Mouse (Mus musculus): ENCODE results near the gene Trpv3. TPM values are rescaled to one million over a fixed set of nuclear protein-coding genes. Genes with fewer than 3 reads are reported as not detected.

Gene Trpv3
- polyA plus RNA-seq, 1 experiment: 0.46 TPM

- no peaks in the 10 kb centered on the region for H3K27me3 ChIP-seq (ENCODE audit: control insufficient read depth, insufficient read depth, low read length)
- TF ChIP-seq CTCF (IDR thresholded peaks at IDR 0.05; ENCODE audit: borderline replicate concordance, insufficient read depth, low read depth, low read length) (no peak), POLR2A (IDR thresholded peaks at IDR 0.05; ENCODE audit: borderline replicate concordance, insufficient read depth, low read length) (no peak)
- DNase-seq: no peak
- no peak within 1 kb of the TSS for H3K4me3 ChIP-seq (replicated peaks; ENCODE audit: insufficient read depth, low read depth, low read length)
- H3K4me1 ChIP-seq (ENCODE audit: control insufficient read depth, insufficient read depth, low read length): no peaks in the 10 kb centered on the region
- no peak within 1 kb of the TSS for H3K27ac ChIP-seq (ENCODE audit: insufficient read depth, low read length)
- WGBS: 85% methylated on average over 27 of the region's 27 CpGs
These were observed 62.3 kb downstream of the Trpv3 start, which contains the start of the genes Aspa, Gm49340 and Spata22 for GRCm38 (mm10) chr11:73329442-73329841. Gene Aspa (minus strand): TSS chr11:73329596. Gene Gm49340 (plus strand): TSS chr11:73329741. Gene Spata22 (plus strand): TSS chr11:73329741.

- Histone ChIP-seq H3K4me3 (replicated peaks; ENCODE audit: insufficient read depth, low read depth, low read length) (no peak overlapping the region), H3K27me3 (ENCODE audit: control insufficient read depth, insufficient read depth, low read length) (no peaks in the 10 kb centered on the region), H3K4me1 (ENCODE audit: control insufficient read depth, insufficient read depth, low read length) (no peaks in the 10 kb centered on the region), H3K27ac (ENCODE audit: insufficient read depth, low read length) (no peak overlapping the region)
- TF ChIP-seq CTCF (IDR thresholded peaks at IDR 0.05; ENCODE audit: borderline replicate concordance, insufficient read depth, low read depth, low read length) (no peak), POLR2A (IDR thresholded peaks at IDR 0.05; ENCODE audit: borderline replicate concordance, insufficient read depth, low read length) (no peak)
- no peak for DNase-seq
- WGBS: 55% methylated on average over 2 of the region's 2 CpGs
These were observed 66.2 kb downstream of the Trpv3 start for GRCm38 (mm10) chr11:73333357-73333756.

GRCm38 (mm10) chr11:73336919-73337318, 69.7 kb downstream of the Trpv3 start:
- no peak overlapping the region for H3K4me3 ChIP-seq (replicated peaks; ENCODE audit: insufficient read depth, low read depth, low read length)
- DNase-seq: no peak
- no peaks in the 10 kb centered on the region for H3K27me3 ChIP-seq (ENCODE audit: control insufficient read depth, insufficient read depth, low read length)
- H3K27ac ChIP-seq (ENCODE audit: insufficient read depth, low read length): no peak overlapping the region
- TF ChIP-seq POLR2A (IDR thresholded peaks at IDR 0.05; ENCODE audit: borderline replicate concordance, insufficient read depth, low read length) (no peak), CTCF (IDR thresholded peaks at IDR 0.05; ENCODE audit: borderline replicate concordance, insufficient read depth, low read depth, low read length) (no peak)
- no peaks in the 10 kb centered on the region for H3K4me1 ChIP-seq (ENCODE audit: control insufficient read depth, insufficient read depth, low read length)
- 73% methylated on average over 4 of the region's 4 CpGs for whole genome bisulfite sequencing

Other genes starting within 250 kb of the Trpv3 start
- 68.8 and 70.8 TPM in 2 replicates for gene Camkk1, start 248.4 kb upstream of the Trpv3 start, polyA plus RNA-seq (2012; rRNA removed)
- 6.4 and 6.5 TPM in 2 replicates for gene Ncbp3, start 219.6 kb upstream of the Trpv3 start, polyA plus RNA-seq (2012; rRNA removed)
- 0.24 and 0.33 TPM in 2 replicates for gene Itgae, start 176.8 kb upstream of the Trpv3 start, polyA plus RNA-seq (2012; rRNA removed)
- gene Haspin, start 129.1 kb upstream of the Trpv3 start, polyA plus RNA-seq (2012; rRNA removed): 0.05 and 0.10 TPM in 2 replicates
- 4.5 and 6.2 TPM in 2 replicates for gene P2rx5, start 107.0 kb upstream of the Trpv3 start, polyA plus RNA-seq (2012; rRNA removed)
- 78.7 and 80.6 TPM in 2 replicates for gene Emc6, start 90.4 kb upstream of the Trpv3 start, polyA plus RNA-seq (2012; rRNA removed)
- 15.9 and 16.5 TPM in 2 replicates for gene Tax1bp3, start 90.3 kb upstream of the Trpv3 start, polyA plus RNA-seq (2012; rRNA removed)
- 26.6 and 26.9 TPM in 2 replicates for gene Ctns, start 68.3 kb upstream of the Trpv3 start, polyA plus RNA-seq (2012; rRNA removed)
- 4.1 and 4.5 TPM in 2 replicates for gene Shpk, start 67.9 kb upstream of the Trpv3 start, polyA plus RNA-seq (2012; rRNA removed)
- gene Trpv1, start 33.1 kb upstream of the Trpv3 start, polyA plus RNA-seq (2012; rRNA removed): 0.16 and 0.33 TPM in 2 replicates
- 44.8 and 57.9 TPM in 2 replicates for gene Aspa, start 62.2 kb downstream of the Trpv3 start, polyA plus RNA-seq (2012; rRNA removed)
- gene Gm49340, start 62.4 kb downstream of the Trpv3 start, polyA plus RNA-seq (2012; rRNA removed): not detected in 2 replicates
- gene Spata22, start 62.4 kb downstream of the Trpv3 start, polyA plus RNA-seq (2012; rRNA removed): 0.08 and 0.22 TPM in 2 replicates
- not detected in 2 replicates for gene Olfr20, start 83.4 kb downstream of the Trpv3 start, polyA plus RNA-seq (2012; rRNA removed)
- gene Olfr376, start 103.9 kb downstream of the Trpv3 start, polyA plus RNA-seq (2012; rRNA removed): not detected in 2 replicates
- gene Olfr1, start 132.2 kb downstream of the Trpv3 start, polyA plus RNA-seq (2012; rRNA removed): not detected in 2 replicates
- gene Olfr378, start 161.1 kb downstream of the Trpv3 start, polyA plus RNA-seq (2012; rRNA removed): not detected in 2 replicates
- not detected in 2 replicates for gene Olfr380, start 190.1 kb downstream of the Trpv3 start, polyA plus RNA-seq (2012; rRNA removed)
- gene Olfr381, start 224.2 kb downstream of the Trpv3 start, polyA plus RNA-seq (2012; rRNA removed): not detected in 2 replicates
- gene Olfr382, start 249.8 kb downstream of the Trpv3 start, polyA plus RNA-seq (2012; rRNA removed): not detected in 2 replicates